Mouse (Mus musculus): Measurements from ENCODE around the gene Pacsin3.

Pacsin3 gene

DNA sequence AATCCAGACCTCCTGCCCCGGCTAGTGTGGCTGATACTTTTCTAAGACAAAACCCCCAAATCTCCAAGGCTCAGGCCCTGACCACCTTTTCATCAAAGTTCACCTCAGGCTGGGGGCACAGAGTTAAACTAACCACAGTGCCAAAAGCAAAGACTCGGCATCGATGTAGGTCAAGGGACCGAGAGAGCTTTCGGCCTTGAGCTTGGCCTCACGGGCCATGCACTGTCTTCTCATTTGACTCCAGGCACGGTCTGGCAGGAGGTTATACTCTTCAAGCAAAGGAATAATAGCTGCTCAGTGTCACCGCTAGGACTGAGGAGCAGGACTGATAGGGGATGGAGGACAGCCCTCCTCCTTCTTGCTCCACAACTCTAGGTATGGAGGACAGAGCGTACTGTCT, 50.2 kb downstream of the Pacsin3 start:
- no peak for DNase-seq (ENCODE audit: low spot score in 2 of 2)

DNA sequence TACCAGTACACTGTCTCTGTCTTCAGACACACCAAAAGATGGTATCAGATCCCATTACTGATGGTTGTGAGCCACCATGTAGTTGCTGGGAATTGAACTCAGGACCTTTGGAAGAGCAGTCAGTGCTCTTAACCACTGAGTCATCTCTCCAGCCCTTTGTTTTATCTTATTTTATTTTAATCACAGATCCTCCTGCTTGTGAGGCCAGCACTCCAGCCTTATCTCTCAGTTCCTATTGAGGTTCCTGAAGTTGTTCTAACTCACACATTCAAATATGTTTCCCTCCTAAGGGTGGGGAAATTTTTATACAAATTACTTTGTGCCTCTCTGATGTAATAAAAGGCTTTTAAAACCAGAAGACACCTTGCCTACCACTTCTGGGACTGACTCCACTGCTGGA, 50.8 kb downstream of the Pacsin3 start:
- DNase-seq (ENCODE audit: low spot score in 2 of 2) = no peak

- DNase-seq (ENCODE audit: low spot score in 2 of 2) = no peak
Observed at GRCm38 (mm10) chr2:91308680-91309079, 52.9 kb downstream of the Pacsin3 start.

GRCm38 (mm10) chr2:91309546-91309945, 53.8 kb downstream of the Pacsin3 start:
- no peak for DNase-seq (ENCODE audit: low spot score in 2 of 2)

GRCm38 (mm10) chr2:91312578-91313311, 57.0 kb downstream of the Pacsin3 start:
- DNase-seq (ENCODE audit: low spot score in 2 of 2) = no peak

- DNase-seq (ENCODE audit: low spot score in 2 of 2) = no peak
Observed at GRCm38 (mm10) chr2:91314184-91314583, 58.4 kb downstream of the Pacsin3 start.
